9 mouse cellular contexts compared by ENCODE assay signal in genomic region chr7:100288622-100289021, GRCm38 (mm10). TPM values are rescaled to one million over a fixed set of nuclear protein-coding genes. Genes with fewer than 3 reads are reported as not detected.
A peak's percentile ranks its signal among the peaks of the same experiment; 100 is the strongest.
DNase-seq lines count a peak whose midpoint lies in the region; ATAC-seq lines count a peak whose summit lies in the region.
"Had no signal": no experiment of that assay in that cellular context is flagged by ENCODE, and none has a peak within 500 bp of the region (broad histone marks: within the 10 kb centered on the region; RNA-seq: fewer than 3 reads in every experiment).

No protein-coding gene starts in this region.

- no peaks in the 10 kb centered on the region for H3K36me3 ChIP-seq in kidney, embryonic 15.5 days
- no peaks in the 10 kb centered on the region for H3K36me3 ChIP-seq in forebrain, embryonic 14.5 days (ENCODE audit: control insufficient read depth, insufficient read depth, low read length)
- no peaks in the 10 kb centered on the region for H3K36me3 ChIP-seq in hindbrain, embryonic 16.5 days (ENCODE audit: control insufficient read depth, insufficient read depth, low read length)

- peak overlapping the region; percentile 16 for H3K4me3 ChIP-seq in kidney, embryonic 15.5 days (replicated peaks)
- no peak overlapping the region for H3K4me3 ChIP-seq in forebrain, embryonic 14.5 days (ENCODE audit: low read depth, low read length)
- no peak overlapping the region for H3K4me3 ChIP-seq in hindbrain, embryonic 16.5 days (ENCODE audit: low read length)

- WGBS in kidney, embryonic 15.5 days, result 16% methylated on average over 11 of the region's 11 CpGs
- 33% methylated on average over 11 of the region's 11 CpGs for WGBS in forebrain, embryonic 14.5 days
- 36% methylated on average over 11 of the region's 11 CpGs for WGBS in hindbrain, embryonic 16.5 days

- no peak for DNase-seq in kidney, adult 11 months
- peak; percentile 13 for DNase-seq in forebrain, embryonic 14.5 days (ENCODE audit: low spot score)
- peak; percentile 46 for DNase-seq in lung, postnatal 14 days
- DNase-seq in layer of hippocampus, postnatal 36 days, result no peak
- no peak for DNase-seq in left cerebral cortex, postnatal 4 days
- DNase-seq in right cerebral cortex, adult 2 months (ENCODE audit: low spot score in 2 of 2), result no peak

- 0 out of 2 replicates have a peak overlapping the region, but pooled peaks have one; percentile 1 for H3K9ac ChIP-seq in kidney, embryonic 15.5 days
- H3K9ac ChIP-seq in forebrain, embryonic 14.5 days (ENCODE audit: low read length), result no peak overlapping the region
- no peak overlapping the region for H3K9ac ChIP-seq in hindbrain, embryonic 16.5 days (ENCODE audit: low read depth, low read length)

- intact Hi-C loops in left cerebral cortex, postnatal 4 days (cut with DNase I), result no loop called here

- peak overlapping the region; percentile 54 for H3K4me2 ChIP-seq in kidney, embryonic 15.5 days
- peak overlapping the region; percentile 34 for H3K4me2 ChIP-seq in forebrain, embryonic 14.5 days (ENCODE audit: low read length)
- peak overlapping the region; percentile 29 for H3K4me2 ChIP-seq in hindbrain, embryonic 16.5 days (ENCODE audit: low read length)

- ATAC-seq in kidney, embryonic 15.5 days (replicated peaks; ENCODE audit: low FRiP score), result peak; percentile 77
- peak; percentile 46 for ATAC-seq in forebrain, embryonic 14.5 days
- ATAC-seq in hindbrain, embryonic 16.5 days, result 0 out of 2 replicates have a peak, but pooled peaks have one; percentile 19

- H3K9me3 ChIP-seq in kidney, embryonic 15.5 days (replicated peaks), result no peaks in the 10 kb centered on the region
- no peaks in the 10 kb centered on the region for H3K9me3 ChIP-seq in forebrain, embryonic 14.5 days (replicated peaks; ENCODE audit: control insufficient read depth, low read length)
- H3K9me3 ChIP-seq in hindbrain, embryonic 16.5 days (ENCODE audit: control insufficient read depth, low read length), result no peaks in the 10 kb centered on the region

- peak overlapping the region; percentile 92 for H3K27ac ChIP-seq in kidney, embryonic 15.5 days
- peak overlapping the region; percentile 63; the same call in 1 of the 2 replicates for H3K27ac ChIP-seq in forebrain, embryonic 14.5 days (ENCODE audit: low read depth, low read length)
- H3K27ac ChIP-seq in hindbrain, embryonic 16.5 days (ENCODE audit: low read depth, low read length), result peak overlapping the region; percentile 48

- peaks cover 19% of the 10 kb centered on the region for H3K27me3 ChIP-seq in kidney, embryonic 15.5 days
- peaks cover 9% of the 10 kb centered on the region; the same call in 1 of the 2 replicates for H3K27me3 ChIP-seq in forebrain, embryonic 14.5 days (replicated peaks; ENCODE audit: control insufficient read depth, insufficient read depth, low read length)
- no peaks in the 10 kb centered on the region for H3K27me3 ChIP-seq in hindbrain, embryonic 16.5 days (replicated peaks; ENCODE audit: control insufficient read depth, insufficient read depth, low read length)

- peaks cover 36% of the 10 kb centered on the region for H3K4me1 ChIP-seq in kidney, embryonic 15.5 days
- peaks cover 14% of the 10 kb centered on the region for H3K4me1 ChIP-seq in forebrain, embryonic 14.5 days (ENCODE audit: control insufficient read depth, insufficient read depth, low read length)
- peaks cover 13% of the 10 kb centered on the region for H3K4me1 ChIP-seq in hindbrain, embryonic 16.5 days (ENCODE audit: control insufficient read depth, insufficient read depth, low read depth, low read length)

RNA-seq across cellular contexts. Expression of gene P4ha3, which starts 3.3 kb away (rescaled TPM):
- 7.7 TPM in 2 replicates for polyA plus RNA-seq in kidney, embryonic 15.5 days (2015; fragmentation: Nextera tagmentation; extraction: Ambion mirVana)
- 1.5 and 2.8 TPM in 2 replicates for polyA plus RNA-seq in forebrain, embryonic 14.5 days (2014; fragmentation: Nextera tagmentation; extraction: Ambion mirVana)
- polyA plus RNA-seq in hindbrain, embryonic 16.5 days (2015; fragmentation: Nextera tagmentation; extraction: Ambion mirVana), result 5.5 and 10.4 TPM in 2 replicates
- total RNA-seq in layer of hippocampus, postnatal 36 days (2021), result 1 to 10 TPM; 5.4 to 6.0 TPM
- 1 to 10 TPM; 6.8 to 8.7 TPM for total RNA-seq in left cerebral cortex, postnatal 4 days (2021)
- total RNA-seq: CH12.LX had no signal

Comparison
In these comparisons a context has a peak if more than half of its experiments do, and no peak if none do; other contexts are left out.
1. ATAC-seq: peak in every context shown above with its lines; median percentile 77 in kidney, embryonic 15.5 days; 46 in forebrain, embryonic 14.5 days; 19 in hindbrain, embryonic 16.5 days.
2. DNase-seq: peak in forebrain, embryonic 14.5 days (single experiment) and lung, postnatal 14 days (single experiment); none in kidney, adult 11 months (single experiment), layer of hippocampus, postnatal 36 days (0 of 2), left cerebral cortex, postnatal 4 days (single experiment) and right cerebral cortex, adult 2 months (0 of 2).
3. Peak in every context shown above with its lines, with median percentiles within 50 percentile points of each other: H3K27ac ChIP-seq and H3K4me2 ChIP-seq.